Mouse (Mus musculus) cortical plate, adult 2 months (tissue): ENCODE data around the gene Dtx2.

Source experiments
- CTCF ChIP-seq: fragments of 200-500 bp; IDR thresholded peaks from 2 replicates; pipeline ENCODE4 v1.5.1; 2011; ENCODE audit warnings: mild to moderate bottlenecking, control low read depth, low read length; ENCODE audit not compliant: insufficient read depth; ENCODE audit errors: extremely low read depth
- POLR2A ChIP-seq: fragments of 200-500 bp; IDR thresholded peaks from 2 replicates; pipeline ENCODE4 v1.6.1; 2011; ENCODE audit warnings: mild to moderate bottlenecking, low read length, control low read depth; ENCODE audit not compliant: insufficient read depth; ENCODE audit errors: extremely low read depth

- TF ChIP-seq CTCF (no peak), POLR2A (no peak)
These were observed 61.5 kb downstream of the Dtx2 start for GRCm38 (mm10) chr5:136056062-136056461.
